Mouse (Mus musculus): ENCODE results near the gene Wbp1l. TPM values are rescaled to one million over a fixed set of nuclear protein-coding genes. Genes with fewer than 3 reads are reported as not detected.
A peak's percentile ranks its signal among the peaks of the same experiment; 100 is the strongest.

The Wbp1l gene
- total and polyA plus RNA-seq, 3 experiments, result 52.9 to 70.0 TPM; not detected in 1

- Histone ChIP-seq H3K79me2 (ENCODE audit: control insufficient read depth, insufficient read depth, low read length, poor library complexity) (no peaks in the 10 kb centered on the region), H3K27me3 (ENCODE audit: control insufficient read depth in 1 of 2, insufficient read depth in 2 of 2, low read length in 2 of 2) (peaks cover 0 to 2% of the 10 kb centered on the region in 2 experiments; a peak in 1 of 4 replicates), H3K4me1 (ENCODE audit: control insufficient read depth in 1 of 2, insufficient read depth in 2 of 2, low read length in 2 of 2) (peaks cover 6 to 27% of the 10 kb centered on the region in 2 experiments), H3K9ac (ENCODE audit: control insufficient read depth, low read depth, low read length, poor library complexity, severe bottlenecking) (no peak within 1 kb of the TSS), H3K27ac (ENCODE audit: control insufficient read depth, low read depth, low read length) (no peak within 1 kb of the TSS), H3K4me3 (ENCODE audit: control insufficient read depth in 1 of 2, insufficient read depth in 1 of 2, low read depth in 2 of 2, low read length in 2 of 2) (no peak within 1 kb of the TSS), H3K9me3 (replicated peaks; ENCODE audit: insufficient read depth, low read length) (no peaks in the 10 kb centered on the region), H3K36me3 (ENCODE audit: control insufficient read depth in 1 of 2, insufficient read depth in 2 of 2, low read length in 2 of 2) (peaks cover 0 to 18% of the 10 kb centered on the region in 2 experiments; a peak in 2 of 4 replicates)
- DNase-seq (ENCODE audit: low read depth, low spot score), result peak; percentile 87
- no peak for TF ChIP-seq CHD2 (IDR thresholded peaks at IDR 0.05; ENCODE audit: low read length)
- TF ChIP-seq SMC3 (IDR thresholded peaks at IDR 0.05; ENCODE audit: low read depth, low read length), result peak; percentile 39
- no peak; the same call in 1 of the 2 replicates for TF ChIP-seq RAD21 (IDR thresholded peaks at IDR 0.05; ENCODE audit: low read depth, low read length)
- TF ChIP-seq SIN3A (IDR thresholded peaks at IDR 0.05; ENCODE audit: low read length), result peak; percentile 62; the same call in 1 of the 2 replicates
- no peak for TF ChIP-seq GABPA (IDR thresholded peaks at IDR 0.05; ENCODE audit: low read depth, low read length)
- no peak for TF ChIP-seq ZC3H11A (IDR thresholded peaks at IDR 0.05; ENCODE audit: low read depth, low read length)
- TF ChIP-seq CHD1 (IDR thresholded peaks at IDR 0.05; ENCODE audit: low read depth, low read length), result no peak
- peak; percentile 90 for TF ChIP-seq ETS1 (IDR thresholded peaks at IDR 0.05; ENCODE audit: low read depth, low read length)
- TF ChIP-seq TAL1 (IDR thresholded peaks at IDR 0.05; ENCODE audit: low read length), result peak; percentile 94
- TF ChIP-seq ELF1 (IDR thresholded peaks at IDR 0.05; ENCODE audit: low read depth, low read length), result no peak
- no peak for TF ChIP-seq MAZ (IDR thresholded peaks at IDR 0.05; ENCODE audit: low read depth, low read length)
- no peak for TF ChIP-seq HCFC1 (IDR thresholded peaks at IDR 0.05; ENCODE audit: low read depth, low read length)
- TF ChIP-seq NRF1 (IDR thresholded peaks at IDR 0.05; ENCODE audit: insufficient read depth, low read depth, low read length, poor library complexity, severe bottlenecking), result no peak
- no peak for TF ChIP-seq JUND (IDR thresholded peaks at IDR 0.05; ENCODE audit: low read depth, low read length)
- no peak for TF ChIP-seq UBTF (IDR thresholded peaks at IDR 0.05; ENCODE audit: borderline replicate concordance, insufficient read depth, low read depth, low read length)
- TF ChIP-seq USF2 (IDR thresholded peaks at IDR 0.05; ENCODE audit: borderline replicate concordance in 1 of 2, insufficient read depth in 1 of 2, low read depth in 1 of 2, low read length in 2 of 2), result no peak
- no peak for TF ChIP-seq ZNF384 (IDR thresholded peaks at IDR 0.05; ENCODE audit: low read depth, low read length)
- TF ChIP-seq MEF2A (IDR thresholded peaks at IDR 0.05; ENCODE audit: extremely low read depth, insufficient replicate concordance, low read depth, low read length, poor library complexity, severe bottlenecking), result no peak
- TF ChIP-seq KAT2A (conservative IDR thresholded peaks at IDR 0.05; ENCODE audit: low read depth, low read length), result no peak
- TF ChIP-seq MXI1 (IDR thresholded peaks at IDR 0.05; ENCODE audit: low read depth, low read length), result peak; percentile 78
- TF ChIP-seq USF1 (IDR thresholded peaks at IDR 0.05; ENCODE audit: low read depth, low read length), result no peak
- no peak for TF ChIP-seq MAX (IDR thresholded peaks at IDR 0.05; ENCODE audit: low read length)
- TF ChIP-seq NELFE (IDR thresholded peaks at IDR 0.05; ENCODE audit: low read depth, low read length), result no peak
- TF ChIP-seq E2F4 (IDR thresholded peaks at IDR 0.05; ENCODE audit: borderline replicate concordance, low read depth, low read length), result no peak
- no peak for TF ChIP-seq MYB (IDR thresholded peaks at IDR 0.05; ENCODE audit: low read depth, low read length)
- no peak for TF ChIP-seq BHLHE40 (IDR thresholded peaks at IDR 0.05; ENCODE audit: borderline replicate concordance, low read depth, low read length)
- no peak for TF ChIP-seq ZMIZ1 (IDR thresholded peaks at IDR 0.05; ENCODE audit: low read depth, low read length)
- no peak for TF ChIP-seq MAFK (IDR thresholded peaks at IDR 0.05; ENCODE audit: borderline replicate concordance, low read depth, low read length)
- no peak for TF ChIP-seq ZKSCAN1 (IDR thresholded peaks at IDR 0.05; ENCODE audit: low read depth, low read length)
- TF ChIP-seq POLR2A (IDR thresholded peaks at IDR 0.05; ENCODE audit: control insufficient read depth in 1 of 2, insufficient read depth in 1 of 2, low read depth in 1 of 2, low read length in 2 of 2, poor library complexity in 1 of 2), result no peak
- peak; percentile 95 for TF ChIP-seq GATA1 (IDR thresholded peaks at IDR 0.05; ENCODE audit: low read depth, low read length)
- no peak for TF ChIP-seq CTCF (IDR thresholded peaks at IDR 0.05 in 2 of 3, conservative IDR thresholded peaks at IDR 0.05 in 1 of 3; ENCODE audit: control insufficient read depth in 1 of 3, insufficient read depth in 1 of 3, low read depth in 2 of 3, low read length in 3 of 3, poor library complexity in 1 of 3, severe bottlenecking in 1 of 3)
- peak; percentile 75 for TF ChIP-seq MYC (IDR thresholded peaks at IDR 0.05; ENCODE audit: low read depth, low read length)
- peak; percentile 85; the same call in 1 of the 2 replicates for TF ChIP-seq RCOR1 (IDR thresholded peaks at IDR 0.05; ENCODE audit: low read depth, low read length)
- TF ChIP-seq TBP (IDR thresholded peaks at IDR 0.05; ENCODE audit: low read depth, low read length), result peak; percentile 52; the same call in 1 of the 2 replicates
- peak; percentile 89 to 93 for TF ChIP-seq EP300 (IDR thresholded peaks at IDR 0.05; ENCODE audit: low read depth in 1 of 2, low read length in 2 of 2)
- TF ChIP-seq POLR2AphosphoS2 (IDR thresholded peaks at IDR 0.05; ENCODE audit: low read length), result no peak
These were observed 74.0 kb downstream of the Wbp1l start, which contains the start of gene Cyp17a1 for GRCm38 (mm10) chr19:46672766-46673418. TSS of gene Cyp17a1 (minus strand) at chr19:46673172.

Measured in MEL (cell line).